Mouse (Mus musculus) layer of hippocampus, adult 18-20 months (tissue): ENCODE measurements around the gene Prrt1. TPM values are rescaled to one million over a fixed set of nuclear protein-coding genes. Genes with fewer than 3 reads are reported as not detected.
A peak's percentile ranks its signal among the peaks of the same experiment; 100 is the strongest.

Experiments
- DNase-seq, 2 experiments: peaks; one replicate each; pipeline ENCODE4 v3.0.0; 2022; ENCODE audit warnings: low spot score in 2 of 2
- total RNA-seq, 2 experiments: library from RNA; stranded (reverse); gene quantifications; 2 replicates each; pipeline ENCODE4 v1.2.3; 2021

The Prrt1 gene
- total RNA-seq, 2 experiments from 2014 or later, result 265 to 276 TPM

- no peak for DNase-seq
These were observed 35.1 kb downstream of the Prrt1 start for GRCm38 (mm10) chr17:34664472-34664871.

- no peak for DNase-seq
These were observed 40.9 kb downstream of the Prrt1 start, which contains the start of gene Tnxb for GRCm38 (mm10) chr17:34670235-34670634. Tnxb (plus strand) TSS chr17:34670535.

GRCm38 (mm10) chr17:34671151-34672066 is 42.1 kb downstream of the Prrt1 start:
- DNase-seq, result no peak

GRCm38 (mm10) chr17:34672246-34672792 is 43.0 kb downstream of the Prrt1 start:
- DNase-seq, result no peak

- no peak for DNase-seq
These were observed 43.8 kb downstream of the Prrt1 start for GRCm38 (mm10) chr17:34673139-34673538.

GRCm38 (mm10) chr17:34674524-34675204 is 45.3 kb downstream of the Prrt1 start:
- DNase-seq, result no peak

- no peak for DNase-seq
These were observed 46.1 kb downstream of the Prrt1 start for GRCm38 (mm10) chr17:34675205-34676092.

GRCm38 (mm10) chr17:34676093-34676460 is 46.7 kb downstream of the Prrt1 start:
- no peak for DNase-seq

GRCm38 (mm10) chr17:34676671-34677070 is 47.3 kb downstream of the Prrt1 start:
- no peak for DNase-seq

GRCm38 (mm10) chr17:34680191-34680590 is 50.9 kb downstream of the Prrt1 start:
- no peak for DNase-seq

- no peak for DNase-seq
These were observed 51.3 kb downstream of the Prrt1 start for GRCm38 (mm10) chr17:34680621-34681020.

- DNase-seq, result peak in 1 of 2 experiments; percentile 45
These were observed 51.8 kb downstream of the Prrt1 start for GRCm38 (mm10) chr17:34681132-34681571.

GRCm38 (mm10) chr17:34681881-34682536 is 52.7 kb downstream of the Prrt1 start:
- no peak for DNase-seq

Other genes with a start within 250 kb of the Prrt1 start
- gene BC051142, start 230.7 kb upstream of the Prrt1 start, total RNA-seq, result 1 to 10 TPM; 2.1 to 4.5 TPM
- not detected for gene Btnl4, start 152.2 kb upstream of the Prrt1 start, total RNA-seq
- gene Btnl6, start 112.2 kb upstream of the Prrt1 start, total RNA-seq, result not detected
- gene Notch4, start 65.3 kb upstream of the Prrt1 start, total RNA-seq, result 1 to 10 TPM; 9.0 TPM
- gene Gpsm3, start 39.7 kb upstream of the Prrt1 start, total RNA-seq, result 1 to 10 TPM; 1.8 to 2.2 TPM
- gene Pbx2, start 38.3 kb upstream of the Prrt1 start, total RNA-seq, result 10 to 100 TPM; 67.3 to 69.1 TPM
- gene Ager, start 31.7 kb upstream of the Prrt1 start, total RNA-seq, result under 1 TPM; 0.61 to 0.67 TPM
- gene Rnf5, start 25.8 kb upstream of the Prrt1 start, total RNA-seq, result 10 to 100 TPM; 81.8 to 81.9 TPM
- 100 to 1,000 TPM; 162 to 175 TPM for gene Agpat1, start 25.3 kb upstream of the Prrt1 start, total RNA-seq
- 1 to 10 TPM; 2.0 to 2.4 TPM for gene Egfl8, start 13.6 kb upstream of the Prrt1 start, total RNA-seq
- gene Ppt2, start 1.0 kb upstream of the Prrt1 start, total RNA-seq, result 10 to 100 TPM; 47.9 to 49.3 TPM
- gene Fkbpl, start 15.2 kb downstream of the Prrt1 start, total RNA-seq, result 10 to 100 TPM; 16.6 to 18.0 TPM
- 10 to 100 TPM; 83.4 to 95.0 TPM for gene Atf6b, start 17.6 kb downstream of the Prrt1 start, total RNA-seq
- 10 to 100 TPM; 12.1 to 12.3 TPM for gene Tnxb, start 41.0 kb downstream of the Prrt1 start, total RNA-seq
- gene C4b, start 114.3 kb downstream of the Prrt1 start, total RNA-seq, result 10 to 100 TPM; 71.3 to 73.0 TPM
- under 1 TPM in 1 of 2 experiments, not detected in 1; 0.30 TPM for gene Cyp21a1, start 175.0 kb downstream of the Prrt1 start, total RNA-seq
- gene Stk19, start 207.4 kb downstream of the Prrt1 start, total RNA-seq, result 10 to 100 TPM; 50.8 to 53.8 TPM
- gene Dxo, start 207.5 kb downstream of the Prrt1 start, total RNA-seq, result 10 to 100 TPM; 36.6 to 40.8 TPM
- gene Skiv2l, start 220.7 kb downstream of the Prrt1 start, total RNA-seq, result 10 to 100 TPM; 70.1 to 74.2 TPM
- 10 to 100 TPM; 34.1 to 39.6 TPM for gene Nelfe, start 220.9 kb downstream of the Prrt1 start, total RNA-seq
- not detected for gene Cfb, start 233.0 kb downstream of the Prrt1 start, total RNA-seq
- 1 to 10 TPM; 8.6 to 8.8 TPM for gene Zbtb12, start 249.9 kb downstream of the Prrt1 start, total RNA-seq